Mouse (Mus musculus): ENCODE data around the gene Gm49318. TPM values are rescaled to one million over a fixed set of nuclear protein-coding genes. Genes with fewer than 3 reads are reported as not detected.

The Gm49318 gene
- polyA plus RNA-seq, 1 experiment from 2014 or later: not detected

- no peak for ATAC-seq (ENCODE audit: borderline replicate concordance, extremely low read depth, low FRiP score, low TSS enrichment)
- Histone ChIP-seq H3K36me3 (no peaks in the 10 kb centered on the region), H3K4me1 (peaks cover 27% of the 10 kb centered on the region), H3K9ac (no peak overlapping the region), H3K9me3 (no peaks in the 10 kb centered on the region), H3K4me3 (peak overlapping the region; percentile 38), H3K27me3 (peaks cover 80% of the 10 kb centered on the region), H3K27ac (no peak overlapping the region), H3K4me2 (peak overlapping the region; percentile 67)
- WGBS: 2% methylated on average over 61 of the region's 67 CpGs
These were observed 19.7 kb downstream of the Gm49318 start for GRCm38 (mm10) chr9:22051161-22051957.

GRCm38 (mm10) chr9:22050351-22050889 is 20.6 kb downstream of the Gm49318 start:
- under 1% methylated on average over 34 of the region's 43 CpGs for WGBS

GRCm38 (mm10) chr9:22049721-22050270 is 21.3 kb downstream of the Gm49318 start:
- ATAC-seq (ENCODE audit: borderline replicate concordance, extremely low read depth, low FRiP score, low TSS enrichment): no peak
- Histone ChIP-seq H3K4me3 (no peak overlapping the region; the same call in 1 of the 2 replicates), H3K4me1 (peaks cover 25% of the 10 kb centered on the region), H3K9ac (no peak overlapping the region), H3K9me3 (no peaks in the 10 kb centered on the region), H3K27me3 (peaks cover 69% of the 10 kb centered on the region), H3K27ac (no peak overlapping the region), H3K36me3 (no peaks in the 10 kb centered on the region), H3K4me2 (no peak overlapping the region; the same call in 1 of the 2 replicates)
- WGBS: 48% methylated on average over 4 of the region's 4 CpGs

More at GRCm38 (mm10) chr9:22050351-22050889, 20.6 kb downstream of the Gm49318 start:
- peaks cover 75% of the 10 kb centered on the region for H3K27me3 ChIP-seq
- H3K27ac ChIP-seq: no peak overlapping the region
- H3K9me3 ChIP-seq: no peaks in the 10 kb centered on the region
- ATAC-seq (ENCODE audit: borderline replicate concordance, extremely low read depth, low FRiP score, low TSS enrichment): no peak
- no peaks in the 10 kb centered on the region for H3K36me3 ChIP-seq
- H3K4me1 ChIP-seq: peaks cover 27% of the 10 kb centered on the region
- H3K4me3 ChIP-seq: peak overlapping the region; percentile 38
- H3K4me2 ChIP-seq: peak overlapping the region; percentile 67
- H3K9ac ChIP-seq: no peak overlapping the region

- Histone ChIP-seq H3K4me1 (peaks cover 21% of the 10 kb centered on the region), H3K9me3 (no peaks in the 10 kb centered on the region), H3K36me3 (no peaks in the 10 kb centered on the region), H3K27ac (no peak overlapping the region), H3K27me3 (peaks cover 64% of the 10 kb centered on the region), H3K9ac (no peak overlapping the region), H3K4me3 (no peak overlapping the region), H3K4me2 (no peak overlapping the region)
- ATAC-seq (ENCODE audit: borderline replicate concordance, extremely low read depth, low FRiP score, low TSS enrichment): no peak
- 56% methylated on average over 11 of the region's 11 CpGs for WGBS
These were observed 21.7 kb downstream of the Gm49318 start for GRCm38 (mm10) chr9:22049315-22049714.

GRCm38 (mm10) chr9:22047329-22047728 is 23.7 kb downstream of the Gm49318 start:
- Histone ChIP-seq H3K4me2 (no peak overlapping the region), H3K9ac (no peak overlapping the region), H3K4me3 (no peak overlapping the region), H3K4me1 (peaks cover 19% of the 10 kb centered on the region), H3K9me3 (no peaks in the 10 kb centered on the region), H3K27ac (no peak overlapping the region), H3K36me3 (no peaks in the 10 kb centered on the region), H3K27me3 (peaks cover 45% of the 10 kb centered on the region)
- ATAC-seq (ENCODE audit: borderline replicate concordance, extremely low read depth, low FRiP score, low TSS enrichment): no peak
- 41% methylated on average over 9 of the region's 9 CpGs for WGBS

- WGBS: 51% methylated on average over 2 of the region's 2 CpGs
- ATAC-seq (ENCODE audit: borderline replicate concordance, extremely low read depth, low FRiP score, low TSS enrichment): no peak
- Histone ChIP-seq H3K9ac (no peak overlapping the region), H3K4me1 (no peaks in the 10 kb centered on the region), H3K9me3 (no peaks in the 10 kb centered on the region), H3K27me3 (no peaks in the 10 kb centered on the region), H3K4me3 (no peak overlapping the region), H3K36me3 (no peaks in the 10 kb centered on the region), H3K27ac (no peak overlapping the region), H3K4me2 (no peak overlapping the region)
These were observed 29.2 kb downstream of the Gm49318 start for GRCm38 (mm10) chr9:22041832-22042231.

GRCm38 (mm10) chr9:22037826-22038225 is 33.2 kb downstream of the Gm49318 start:
- WGBS: 58% methylated on average over 10 of the region's 10 CpGs
- H3K9me3 ChIP-seq: no peaks in the 10 kb centered on the region
- H3K36me3 ChIP-seq: no peaks in the 10 kb centered on the region
- H3K4me1 ChIP-seq: no peaks in the 10 kb centered on the region
- H3K9ac ChIP-seq: no peak overlapping the region
- H3K4me3 ChIP-seq: no peak overlapping the region
- H3K27me3 ChIP-seq: no peaks in the 10 kb centered on the region
- H3K27ac ChIP-seq: no peak overlapping the region
- H3K4me2 ChIP-seq: no peak overlapping the region
- ATAC-seq (ENCODE audit: borderline replicate concordance, extremely low read depth, low FRiP score, low TSS enrichment): no peak

GRCm38 (mm10) chr9:22035300-22036044 is 35.6 kb downstream of the Gm49318 start:
- Histone ChIP-seq H3K4me1 (no peaks in the 10 kb centered on the region), H3K36me3 (no peaks in the 10 kb centered on the region), H3K4me3 (no peak overlapping the region), H3K9me3 (no peaks in the 10 kb centered on the region), H3K27ac (no peak overlapping the region), H3K4me2 (no peak overlapping the region), H3K27me3 (no peaks in the 10 kb centered on the region), H3K9ac (no peak overlapping the region)
- WGBS: 57% methylated on average over 6 of the region's 6 CpGs
- ATAC-seq (ENCODE audit: borderline replicate concordance, extremely low read depth, low FRiP score, low TSS enrichment): no peak

GRCm38 (mm10) chr9:22030386-22030785 is 40.7 kb downstream of the Gm49318 start:
- Histone ChIP-seq H3K36me3 (no peaks in the 10 kb centered on the region), H3K4me3 (no peak overlapping the region), H3K4me1 (no peaks in the 10 kb centered on the region), H3K27me3 (no peaks in the 10 kb centered on the region), H3K27ac (no peak overlapping the region), H3K9ac (no peak overlapping the region), H3K9me3 (no peaks in the 10 kb centered on the region), H3K4me2 (no peak overlapping the region)
- 87% methylated on average over 9 of the region's 9 CpGs for WGBS
- ATAC-seq (ENCODE audit: borderline replicate concordance, extremely low read depth, low FRiP score, low TSS enrichment): no peak

- no peak overlapping the region for H3K4me2 ChIP-seq
- no peak overlapping the region for H3K4me3 ChIP-seq
- H3K9me3 ChIP-seq: no peaks in the 10 kb centered on the region
- H3K27ac ChIP-seq: no peak overlapping the region
- ATAC-seq (ENCODE audit: borderline replicate concordance, extremely low read depth, low FRiP score, low TSS enrichment): no peak
- no peaks in the 10 kb centered on the region for H3K27me3 ChIP-seq
- H3K4me1 ChIP-seq: no peaks in the 10 kb centered on the region
- H3K9ac ChIP-seq: no peak overlapping the region
- H3K36me3 ChIP-seq: no peaks in the 10 kb centered on the region
- 33% methylated on average over 7 of the region's 7 CpGs for WGBS
These were observed 42.6 kb downstream of the Gm49318 start for GRCm38 (mm10) chr9:22028467-22028866.

GRCm38 (mm10) chr9:22024592-22024991 is 46.5 kb downstream of the Gm49318 start:
- 0 out of 2 replicates have a peak, but pooled peaks have one; percentile 55 for ATAC-seq (ENCODE audit: borderline replicate concordance, extremely low read depth, low FRiP score, low TSS enrichment)
- Histone ChIP-seq H3K9ac (no peak overlapping the region), H3K27ac (no peak overlapping the region), H3K36me3 (no peaks in the 10 kb centered on the region), H3K27me3 (no peaks in the 10 kb centered on the region; the same call in 1 of the 2 replicates), H3K4me1 (no peaks in the 10 kb centered on the region), H3K4me2 (no peak overlapping the region), H3K4me3 (no peak overlapping the region), H3K9me3 (no peaks in the 10 kb centered on the region)
- 36% methylated on average over 7 of the region's 8 CpGs for WGBS
